Mouse (Mus musculus) G1E (cell line): ENCODE measurements around the gene Ccdc107.

Experiments
- CTCF ChIP-seq: IDR thresholded peaks from 2 replicates; pipeline ENCODE4 v1.5.1; 2012; ENCODE audit warnings: low read depth, low read length, inconsistent platforms, mixed read lengths
- GATA1 ChIP-seq: IDR thresholded peaks from 2 replicates; pipeline ENCODE4 v1.6.1; 2012; ENCODE audit warnings: borderline replicate concordance, low read length, inconsistent platforms, mixed read lengths
- POLR2AphosphoS5 ChIP-seq: IDR thresholded peaks from 2 replicates; pipeline ENCODE4 v1.6.1; 2012; ENCODE audit warnings: low read depth, low read length, inconsistent platforms; ENCODE audit not compliant: insufficient replicate concordance

- TF ChIP-seq CTCF = peak; percentile 11; the same call in 1 of the 2 replicates
- no peak for TF ChIP-seq GATA1
- TF ChIP-seq POLR2AphosphoS5 = no peak
Observed at GRCm38 (mm10) chr4:43498983-43499382, 6.3 kb downstream of the Ccdc107 start.
